Mouse (Mus musculus): ENCODE data around the gene Rcc2. TPM values are rescaled to one million over a fixed set of nuclear protein-coding genes. Genes with fewer than 3 reads are reported as not detected.

The Rcc2 gene
- polyA plus RNA-seq, 1 experiment from 2014 or later = 9.4 TPM

- H3K9ac ChIP-seq (ENCODE audit: low read length) = no peak overlapping the region
- no peaks in the 10 kb centered on the region for H3K27me3 ChIP-seq (ENCODE audit: control insufficient read depth, insufficient read depth, low read length)
- H3K36me3 ChIP-seq (ENCODE audit: control insufficient read depth, insufficient read depth) = no peaks in the 10 kb centered on the region
- WGBS = 75% methylated on average over 4 of the region's 4 CpGs
- H3K4me3 ChIP-seq (ENCODE audit: low read length) = no peak overlapping the region
- no peak overlapping the region for H3K4me2 ChIP-seq (ENCODE audit: low read depth, low read length)
- no peak for ATAC-seq (replicated peaks; ENCODE audit: extremely low read depth, insufficient read depth, low FRiP score)
- peaks cover 5% of the 10 kb centered on the region; the same call in 1 of the 2 replicates for H3K4me1 ChIP-seq (ENCODE audit: control insufficient read depth, insufficient read depth, low read length)
- no peaks in the 10 kb centered on the region for H3K9me3 ChIP-seq (replicated peaks; ENCODE audit: control insufficient read depth, low read length)
- no peak overlapping the region for H3K27ac ChIP-seq (ENCODE audit: low read length)
Measured at GRCm38 (mm10) chr4:140731654-140732053, 31.3 kb downstream of the Rcc2 start.

DNA sequence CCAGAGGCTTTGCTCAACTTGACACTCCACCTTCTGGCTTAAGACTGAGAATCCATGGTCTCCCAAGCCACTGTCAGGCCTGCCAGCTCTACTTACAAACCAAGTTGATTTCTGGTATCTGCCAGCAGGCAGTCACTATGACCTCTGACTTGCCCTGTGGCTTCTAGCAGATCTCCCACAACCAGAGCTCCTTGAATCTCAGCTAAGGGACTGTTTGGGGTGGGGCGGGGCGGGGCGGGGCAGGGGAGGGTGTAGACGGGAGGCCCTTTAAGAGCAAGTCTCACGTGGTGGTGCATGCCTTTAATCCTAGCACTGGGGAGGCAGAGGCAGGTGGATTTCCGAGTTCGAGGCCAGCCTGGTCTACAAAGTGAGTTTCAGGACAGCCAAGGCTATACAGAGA, 32.5 kb downstream of the Rcc2 start:
- Histone ChIP-seq H3K36me3 (ENCODE audit: control insufficient read depth, insufficient read depth) (no peaks in the 10 kb centered on the region), H3K4me3 (ENCODE audit: low read length) (no peak overlapping the region), H3K4me1 (ENCODE audit: control insufficient read depth, insufficient read depth, low read length) (peaks cover 5% of the 10 kb centered on the region; the same call in 1 of the 2 replicates), H3K9ac (ENCODE audit: low read length) (no peak overlapping the region), H3K27ac (ENCODE audit: low read length) (no peak overlapping the region), H3K27me3 (ENCODE audit: control insufficient read depth, insufficient read depth, low read length) (no peaks in the 10 kb centered on the region), H3K9me3 (replicated peaks; ENCODE audit: control insufficient read depth, low read length) (no peaks in the 10 kb centered on the region), H3K4me2 (ENCODE audit: low read depth, low read length) (no peak overlapping the region)
- 75% methylated on average over 7 of the region's 7 CpGs for WGBS
- no peak for ATAC-seq (replicated peaks; ENCODE audit: extremely low read depth, insufficient read depth, low FRiP score)

GRCm38 (mm10) chr4:140740655-140741054, 40.3 kb downstream of the Rcc2 start:
- H3K9ac ChIP-seq (ENCODE audit: low read length) = no peak overlapping the region
- H3K27ac ChIP-seq (ENCODE audit: low read length) = no peak overlapping the region
- ATAC-seq (replicated peaks; ENCODE audit: extremely low read depth, insufficient read depth, low FRiP score) = no peak
- H3K4me1 ChIP-seq (ENCODE audit: control insufficient read depth, insufficient read depth, low read length) = no peaks in the 10 kb centered on the region; the same call in 1 of the 2 replicates
- H3K36me3 ChIP-seq (ENCODE audit: control insufficient read depth, insufficient read depth) = no peaks in the 10 kb centered on the region
- H3K4me3 ChIP-seq (ENCODE audit: low read length) = no peak overlapping the region
- no peaks in the 10 kb centered on the region for H3K27me3 ChIP-seq (ENCODE audit: control insufficient read depth, insufficient read depth, low read length)
- H3K4me2 ChIP-seq (ENCODE audit: low read depth, low read length) = no peak overlapping the region
- no peaks in the 10 kb centered on the region for H3K9me3 ChIP-seq (replicated peaks; ENCODE audit: control insufficient read depth, low read length)
- WGBS = 79% methylated on average over 11 of the region's 11 CpGs

DNA sequence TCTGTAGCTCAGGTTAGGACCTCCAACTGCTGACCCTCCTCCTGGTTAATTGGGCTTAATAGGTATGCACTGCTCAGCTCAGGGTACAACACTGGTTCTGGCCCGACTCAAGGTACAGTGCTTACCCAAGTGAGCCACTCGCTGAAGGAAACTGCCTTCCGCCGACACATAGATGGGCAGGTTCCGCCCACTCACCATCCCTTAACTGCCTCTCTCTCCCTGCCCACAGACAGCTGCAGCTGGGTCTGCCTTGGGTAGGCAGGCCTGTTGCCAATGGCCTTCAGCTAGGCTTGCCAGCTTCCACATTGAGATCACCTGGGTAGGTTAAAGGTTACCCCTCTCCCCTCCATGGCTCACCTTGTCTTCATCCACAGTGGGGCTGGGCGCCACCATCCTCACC, 41.1 kb downstream of the Rcc2 start:
- H3K4me2 ChIP-seq (ENCODE audit: low read depth, low read length) = no peak overlapping the region
- H3K36me3 ChIP-seq (ENCODE audit: control insufficient read depth, insufficient read depth) = no peaks in the 10 kb centered on the region
- ATAC-seq (replicated peaks; ENCODE audit: extremely low read depth, insufficient read depth, low FRiP score) = no peak
- no peak overlapping the region for H3K27ac ChIP-seq (ENCODE audit: low read length)
- 80% methylated on average over 6 of the region's 6 CpGs for WGBS
- H3K27me3 ChIP-seq (ENCODE audit: control insufficient read depth, insufficient read depth, low read length) = no peaks in the 10 kb centered on the region
- no peaks in the 10 kb centered on the region; the same call in 1 of the 2 replicates for H3K4me1 ChIP-seq (ENCODE audit: control insufficient read depth, insufficient read depth, low read length)
- H3K4me3 ChIP-seq (ENCODE audit: low read length) = no peak overlapping the region
- no peak overlapping the region for H3K9ac ChIP-seq (ENCODE audit: low read length)
- H3K9me3 ChIP-seq (replicated peaks; ENCODE audit: control insufficient read depth, low read length) = no peaks in the 10 kb centered on the region

DNA sequence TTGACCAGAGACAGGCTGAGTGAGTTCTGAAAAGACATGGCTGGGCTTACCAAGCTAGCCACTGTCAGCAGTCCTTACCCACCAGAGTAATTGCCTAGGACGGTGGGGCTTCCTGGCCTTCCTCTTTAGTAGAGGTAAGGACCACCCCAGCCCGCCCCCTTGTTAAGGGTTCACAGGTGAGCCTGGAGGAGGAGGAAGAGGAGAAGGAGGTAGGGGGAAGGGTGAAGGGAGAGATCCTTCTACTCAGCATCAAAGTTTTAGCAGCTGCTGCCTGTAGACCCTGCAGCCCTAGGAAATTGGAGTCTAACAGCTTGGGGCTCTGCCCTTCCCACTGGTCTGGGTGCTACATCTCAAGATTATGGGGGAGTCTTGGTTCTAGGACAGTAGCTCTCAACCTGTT, 42.2 kb downstream of the Rcc2 start, which contains the start of gene Padi6:
Gene Padi6, minus strand, starts transcription at position 101 of the 400 bp plus-strand sequence.
- Histone ChIP-seq H3K9me3 (replicated peaks; ENCODE audit: control insufficient read depth, low read length) (no peaks in the 10 kb centered on the region), H3K27me3 (ENCODE audit: control insufficient read depth, insufficient read depth, low read length) (no peaks in the 10 kb centered on the region), H3K36me3 (ENCODE audit: control insufficient read depth, insufficient read depth) (no peaks in the 10 kb centered on the region), H3K4me1 (ENCODE audit: control insufficient read depth, insufficient read depth, low read length) (peaks cover 1% of the 10 kb centered on the region; the same call in 1 of the 2 replicates), H3K27ac (ENCODE audit: low read length) (no peak within 1 kb of the TSS), H3K9ac (ENCODE audit: low read length) (no peak within 1 kb of the TSS), H3K4me2 (ENCODE audit: low read depth, low read length) (no peak within 1 kb of the TSS), H3K4me3 (ENCODE audit: low read length) (no peak within 1 kb of the TSS)
- ATAC-seq (replicated peaks; ENCODE audit: extremely low read depth, insufficient read depth, low FRiP score) = no peak
- WGBS = 61% methylated on average over 2 of the region's 2 CpGs

- Histone ChIP-seq H3K4me3 (ENCODE audit: low read length) (no peak overlapping the region), H3K27ac (ENCODE audit: low read length) (no peak overlapping the region), H3K9me3 (replicated peaks; ENCODE audit: control insufficient read depth, low read length) (no peaks in the 10 kb centered on the region), H3K27me3 (ENCODE audit: control insufficient read depth, insufficient read depth, low read length) (no peaks in the 10 kb centered on the region), H3K4me2 (ENCODE audit: low read depth, low read length) (no peak overlapping the region), H3K9ac (ENCODE audit: low read length) (no peak overlapping the region), H3K4me1 (ENCODE audit: control insufficient read depth, insufficient read depth, low read length) (peaks cover 6% of the 10 kb centered on the region), H3K36me3 (ENCODE audit: control insufficient read depth, insufficient read depth) (no peaks in the 10 kb centered on the region)
- no peak for ATAC-seq (replicated peaks; ENCODE audit: extremely low read depth, insufficient read depth, low FRiP score)
- 14% methylated on average over 4 of the region's 4 CpGs for WGBS
Measured at GRCm38 (mm10) chr4:140743086-140743485, 42.7 kb downstream of the Rcc2 start.

DNA sequence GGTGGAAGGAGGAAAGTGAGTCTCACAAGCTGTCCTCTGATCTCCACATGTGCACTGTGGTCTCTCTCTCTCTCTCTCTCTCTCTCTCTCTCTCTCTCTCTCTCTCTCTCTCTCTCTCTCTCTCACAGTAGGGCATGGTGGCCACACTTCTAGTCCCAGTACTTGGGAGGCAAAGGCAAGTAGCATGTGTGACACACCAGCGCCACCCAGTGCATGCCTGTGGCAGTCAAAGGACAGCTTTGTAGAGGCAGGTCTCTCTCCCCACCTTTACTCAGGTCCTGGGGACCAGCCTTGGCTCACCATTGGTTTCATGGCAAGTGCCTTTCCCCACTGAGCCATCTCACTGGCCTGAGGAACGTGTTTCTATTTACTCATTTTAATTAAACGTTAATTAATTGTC, 44.3 kb downstream of the Rcc2 start:
- no peak for ATAC-seq (replicated peaks; ENCODE audit: extremely low read depth, insufficient read depth, low FRiP score)
- H3K9ac ChIP-seq (ENCODE audit: low read length) = no peak overlapping the region
- no peaks in the 10 kb centered on the region for H3K27me3 ChIP-seq (ENCODE audit: control insufficient read depth, insufficient read depth, low read length)
- no peaks in the 10 kb centered on the region for H3K9me3 ChIP-seq (replicated peaks; ENCODE audit: control insufficient read depth, low read length)
- H3K4me2 ChIP-seq (ENCODE audit: low read depth, low read length) = no peak overlapping the region
- no peak overlapping the region for H3K4me3 ChIP-seq (ENCODE audit: low read length)
- peaks cover 11% of the 10 kb centered on the region for H3K4me1 ChIP-seq (ENCODE audit: control insufficient read depth, insufficient read depth, low read length)
- 17% methylated on average over 3 of the region's 3 CpGs for WGBS
- no peak overlapping the region for H3K27ac ChIP-seq (ENCODE audit: low read length)
- no peaks in the 10 kb centered on the region for H3K36me3 ChIP-seq (ENCODE audit: control insufficient read depth, insufficient read depth)

GRCm38 (mm10) chr4:140747978-140748377, 47.6 kb downstream of the Rcc2 start:
- WGBS = 7% methylated on average over 12 of the region's 12 CpGs
- H3K9ac ChIP-seq (ENCODE audit: low read length) = peak overlapping the region; percentile 69
- H3K4me1 ChIP-seq (ENCODE audit: control insufficient read depth, insufficient read depth, low read length) = peaks cover 15% of the 10 kb centered on the region
- peak overlapping the region; percentile 45 for H3K4me2 ChIP-seq (ENCODE audit: low read depth, low read length)
- no peaks in the 10 kb centered on the region for H3K36me3 ChIP-seq (ENCODE audit: control insufficient read depth, insufficient read depth)
- no peaks in the 10 kb centered on the region for H3K9me3 ChIP-seq (replicated peaks; ENCODE audit: control insufficient read depth, low read length)
- H3K27ac ChIP-seq (ENCODE audit: low read length) = peak overlapping the region; percentile 84
- ATAC-seq (replicated peaks; ENCODE audit: extremely low read depth, insufficient read depth, low FRiP score) = peak; percentile 79
- no peaks in the 10 kb centered on the region for H3K27me3 ChIP-seq (ENCODE audit: control insufficient read depth, insufficient read depth, low read length)
- peak overlapping the region; percentile 7; the same call in 1 of the 2 replicates for H3K4me3 ChIP-seq (ENCODE audit: low read length)

- H3K4me2 ChIP-seq (ENCODE audit: low read depth, low read length) = peak overlapping the region; percentile 45
- no peaks in the 10 kb centered on the region for H3K27me3 ChIP-seq (ENCODE audit: control insufficient read depth, insufficient read depth, low read length)
- no peak for ATAC-seq (replicated peaks; ENCODE audit: extremely low read depth, insufficient read depth, low FRiP score)
- H3K27ac ChIP-seq (ENCODE audit: low read length) = no peak overlapping the region; the same call in 1 of the 2 replicates
- WGBS = 12% methylated on average over 19 of the region's 19 CpGs
- peak overlapping the region; percentile 40; the same call in 1 of the 2 replicates for H3K9ac ChIP-seq (ENCODE audit: low read length)
- peaks cover 20% of the 10 kb centered on the region for H3K4me1 ChIP-seq (ENCODE audit: control insufficient read depth, insufficient read depth, low read length)
- H3K9me3 ChIP-seq (replicated peaks; ENCODE audit: control insufficient read depth, low read length) = no peaks in the 10 kb centered on the region
- no peaks in the 10 kb centered on the region for H3K36me3 ChIP-seq (ENCODE audit: control insufficient read depth, insufficient read depth)
- H3K4me3 ChIP-seq (ENCODE audit: low read length) = peak overlapping the region; percentile 30
Measured at GRCm38 (mm10) chr4:140750328-140750727, 50.0 kb downstream of the Rcc2 start.
